Mouse (Mus musculus): Measurements from ENCODE around the gene Gm17655. TPM values are rescaled to one million over a fixed set of nuclear protein-coding genes. Genes with fewer than 3 reads are reported as not detected.
"Not testable (repeated sequence)": the region's sequence is repeated elsewhere in the genome, so short reads cannot be mapped to it uniquely, and the experiment has no call there.

Gm17655 gene
- total RNA-seq (2021) = 4.4 and 6.6 TPM in 2 replicates
- long read RNA-seq, experiment 1 = 0 reads
- long read RNA-seq, experiment 2 = 0 reads

- not testable (repeated sequence) for DNase-seq
Observed at GRCm38 (mm10) chr5:110072413-110072812, at the start of gene Gm17655. TSS of gene Gm17655 (minus strand) at chr5:110072513.

GRCm38 (mm10) chr5:110109991-110110441 lies 37.7 kb upstream of the Gm17655 start, which contains the start of gene Zfp605:
TSS of gene Zfp605 (plus strand) at chr5:110110092.
- peak; percentile 93 for DNase-seq

- no peak for DNase-seq
Observed at GRCm38 (mm10) chr5:110108305-110108628, 36.0 kb upstream of the Gm17655 start.

- peak; percentile 99 for DNase-seq
Observed at GRCm38 (mm10) chr5:110107581-110108304, 35.4 kb upstream of the Gm17655 start, which contains the start of gene Gtpbp6. TSS of gene Gtpbp6 (minus strand) at chr5:110108197.

- DNase-seq = peak; percentile 26
Observed at GRCm38 (mm10) chr5:110106901-110107564, 34.7 kb upstream of the Gm17655 start.

- DNase-seq = no peak
Observed at GRCm38 (mm10) chr5:110106140-110106871, 34.0 kb upstream of the Gm17655 start.

GRCm38 (mm10) chr5:110104616-110105380 lies 32.5 kb upstream of the Gm17655 start:
- no peak for DNase-seq

GRCm38 (mm10) chr5:110103901-110104615 lies 31.7 kb upstream of the Gm17655 start:
- DNase-seq = no peak

- DNase-seq = no peak
Observed at GRCm38 (mm10) chr5:110102853-110103625, 30.7 kb upstream of the Gm17655 start.

- DNase-seq = no peak
Observed at GRCm38 (mm10) chr5:110102429-110102828, 30.1 kb upstream of the Gm17655 start.

GRCm38 (mm10) chr5:110101716-110102347 lies 29.5 kb upstream of the Gm17655 start:
- peak; percentile 50 for DNase-seq

GRCm38 (mm10) chr5:110100921-110101631 lies 28.8 kb upstream of the Gm17655 start:
- DNase-seq = no peak

- no peak for DNase-seq
Observed at GRCm38 (mm10) chr5:110099656-110100580, 27.6 kb upstream of the Gm17655 start, which contains the start of gene Plcxd1. TSS of gene Plcxd1 (plus strand) at chr5:110099969.

- no peak for DNase-seq
Observed at GRCm38 (mm10) chr5:110098991-110099477, 26.7 kb upstream of the Gm17655 start.

- no peak for DNase-seq
Observed at GRCm38 (mm10) chr5:110094847-110095213, 22.5 kb upstream of the Gm17655 start.

GRCm38 (mm10) chr5:110094030-110094846 lies 21.9 kb upstream of the Gm17655 start, which contains the start of gene Gm35315:
TSS of gene Gm35315 (minus strand) at chr5:110094420.
- peak; percentile 91 for DNase-seq

- DNase-seq = no peak
Observed at GRCm38 (mm10) chr5:110091546-110091945, 19.2 kb upstream of the Gm17655 start.
